Mouse (Mus musculus) cerebral cortex, adult 2 months (tissue): ENCODE data around the gene Klf12.

ENCODE experiments used
- WGBS: fragments of 180-500 bp; shearing (Covaris S2); methylation state at CpG from one replicate; pipeline ENCODE4 v1.1.7; 2018; 5-methylcytosine and 5-hydroxymethylcytosine counted together

Gene Klf12

GRCm38 (mm10) chr14:100132479-100132878, 152.0 kb downstream of the Klf12 start:
- 43% methylated on average over 4 of the region's 4 CpGs for WGBS

DNA sequence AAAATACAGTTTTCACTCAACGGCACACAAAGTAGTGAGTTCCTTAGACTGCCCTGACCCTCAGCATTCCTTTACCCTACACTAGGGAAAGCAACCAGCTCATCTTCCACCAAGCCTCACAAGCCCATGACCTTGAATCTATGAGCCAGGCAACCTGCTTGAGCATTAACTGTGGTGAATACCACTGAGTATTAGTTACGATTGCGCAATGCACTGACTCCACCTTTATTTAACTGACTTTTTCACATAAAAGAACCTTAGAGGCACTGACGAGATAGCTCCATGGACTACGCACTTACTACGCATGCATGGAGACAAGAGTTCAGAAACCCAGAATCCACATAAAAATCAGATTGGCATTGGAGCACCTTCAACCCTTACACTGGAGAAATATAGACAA, 158.4 kb downstream of the Klf12 start:
- 92% methylated on average over 6 of the region's 6 CpGs for WGBS

- WGBS: 62% methylated on average over 4 of the region's 4 CpGs
Measured at GRCm38 (mm10) chr14:100121075-100121474, 163.4 kb downstream of the Klf12 start.

- WGBS: 87% methylated on average over 3 of the region's 3 CpGs
Measured at GRCm38 (mm10) chr14:100119866-100120265, 164.6 kb downstream of the Klf12 start.

DNA sequence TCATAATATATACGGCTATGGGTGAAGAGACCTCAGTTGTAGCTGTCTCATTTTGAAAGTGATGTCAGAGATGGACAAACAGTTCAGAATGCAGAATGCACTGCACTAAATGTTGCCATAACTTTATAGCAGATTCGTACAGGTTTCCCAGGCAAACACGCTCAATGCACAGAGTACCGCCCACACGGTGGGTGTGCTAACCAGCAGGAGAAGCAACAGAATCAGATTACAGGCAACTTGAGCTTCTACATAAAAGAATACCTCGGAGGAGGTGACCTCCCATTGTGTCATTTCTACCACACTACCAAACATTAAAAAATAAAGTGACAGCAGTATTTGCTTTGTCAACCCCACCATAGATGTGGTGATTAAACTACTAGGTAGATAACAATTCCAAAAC, 171.1 kb downstream of the Klf12 start:
- WGBS: 59% methylated on average over 6 of the region's 6 CpGs

GRCm38 (mm10) chr14:100111735-100112134, 172.7 kb downstream of the Klf12 start:
- 27% methylated on average over 1 of the region's 1 CpGs for WGBS

DNA sequence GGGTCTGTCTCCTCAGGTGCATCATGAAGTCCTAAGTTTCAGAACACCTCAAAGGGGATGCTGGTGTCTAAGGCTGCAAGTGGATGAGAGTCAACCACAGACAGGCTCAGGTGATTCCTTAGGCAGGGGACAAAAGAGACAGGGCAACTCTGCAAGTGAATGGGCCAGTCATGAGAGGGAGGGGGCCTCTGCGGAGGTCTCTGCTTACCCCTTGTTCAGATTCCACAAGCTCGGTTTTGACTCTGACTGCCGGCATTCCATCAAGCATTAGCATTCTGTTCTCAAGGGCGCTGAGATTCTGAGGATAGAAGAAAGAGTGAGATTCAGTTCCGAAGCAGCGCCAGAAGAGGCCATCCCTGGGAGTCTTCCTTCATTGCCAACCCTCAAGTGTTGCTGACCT, 174.9 kb downstream of the Klf12 start:
- 73% methylated on average over 6 of the region's 6 CpGs for WGBS

DNA sequence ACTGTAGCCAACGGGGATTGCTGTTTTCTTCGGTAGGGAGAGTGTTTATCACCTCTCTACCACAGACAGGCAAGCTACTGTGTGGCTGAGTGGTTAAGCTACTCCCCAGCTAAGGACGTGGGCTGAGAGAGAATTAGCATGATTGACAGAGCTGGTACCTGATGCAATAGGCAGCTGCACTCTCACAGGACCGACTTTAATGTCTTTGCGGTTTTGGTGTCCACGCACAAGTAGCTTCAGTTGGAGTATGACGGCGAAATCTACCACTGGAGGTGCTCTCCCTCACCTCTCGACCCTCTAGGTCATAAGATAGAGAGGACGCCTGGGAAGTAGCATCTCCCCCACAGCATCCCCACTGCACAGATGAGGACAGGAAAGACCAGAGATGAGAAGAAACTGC, 178.9 kb downstream of the Klf12 start:
- WGBS: 83% methylated on average over 10 of the region's 10 CpGs

DNA sequence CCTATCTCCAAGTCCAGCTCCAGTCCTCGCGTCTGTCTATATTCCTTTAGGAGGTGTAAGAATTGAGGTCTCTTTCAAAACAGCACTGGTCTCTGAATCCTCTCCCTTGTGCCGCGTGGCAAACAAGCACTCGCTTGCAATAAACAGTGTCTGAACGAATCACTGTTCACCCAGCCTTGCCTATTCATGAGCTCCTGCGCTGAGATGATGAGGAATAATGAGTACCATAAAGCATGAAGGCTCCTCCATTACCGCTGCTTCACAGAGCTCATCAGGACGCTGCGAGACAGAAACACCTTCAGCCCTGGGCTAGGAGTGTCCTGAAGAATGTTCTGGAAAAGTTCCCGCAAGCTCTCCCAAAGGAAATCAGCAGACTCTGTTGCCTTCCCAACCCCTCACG, 179.7 kb downstream of the Klf12 start:
- 56% methylated on average over 12 of the region's 12 CpGs for WGBS

- WGBS: 74% methylated on average over 6 of the region's 6 CpGs
Measured at GRCm38 (mm10) chr14:100103818-100104217, 180.7 kb downstream of the Klf12 start.

DNA sequence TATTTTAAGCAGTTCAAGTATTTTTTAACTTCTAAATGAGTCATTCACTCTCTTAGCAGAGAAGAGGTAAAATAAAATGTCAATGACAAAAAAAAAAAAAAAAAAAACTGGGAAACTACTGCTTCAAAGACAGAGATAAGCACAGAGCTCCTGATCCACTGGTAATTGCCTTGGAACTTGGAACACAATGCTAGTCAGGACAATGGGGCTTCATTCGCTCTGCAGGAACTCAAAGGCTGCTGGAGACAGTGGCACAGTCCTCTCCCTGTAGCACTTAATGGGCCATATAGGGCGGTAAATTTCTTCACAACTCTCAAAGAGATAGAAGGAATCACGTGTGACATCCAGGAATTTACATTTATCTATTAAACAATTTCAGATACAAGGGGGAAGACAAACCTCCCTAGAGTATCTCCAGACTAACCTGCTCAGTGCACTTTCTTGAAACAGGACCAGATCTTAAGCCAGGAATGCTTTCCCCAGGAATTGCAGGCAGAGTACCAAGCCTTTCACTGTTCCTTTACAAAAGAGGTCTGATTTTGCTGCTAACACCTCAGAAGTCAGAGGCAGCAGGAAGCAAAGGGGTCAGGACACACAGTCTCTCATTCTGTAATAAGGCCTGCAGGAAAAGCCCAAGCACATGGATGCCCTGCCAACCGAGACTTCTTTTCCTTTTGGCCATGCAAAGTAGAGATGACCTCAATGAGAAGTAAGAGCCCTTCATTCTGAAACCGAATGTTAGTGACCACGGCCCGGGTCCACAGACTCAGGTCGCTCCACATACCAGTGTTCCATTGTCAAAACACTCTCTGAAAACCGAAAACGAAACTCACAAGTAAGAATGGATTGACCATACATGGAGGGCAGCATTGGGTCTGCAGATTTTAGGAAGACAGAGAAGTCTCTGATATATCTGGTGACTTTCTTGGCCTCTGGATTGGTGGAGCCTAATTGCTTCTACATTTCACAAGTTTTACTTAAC, 187.0 kb downstream of the Klf12 start:
- 81% methylated on average over 10 of the region's 10 CpGs for WGBS

DNA sequence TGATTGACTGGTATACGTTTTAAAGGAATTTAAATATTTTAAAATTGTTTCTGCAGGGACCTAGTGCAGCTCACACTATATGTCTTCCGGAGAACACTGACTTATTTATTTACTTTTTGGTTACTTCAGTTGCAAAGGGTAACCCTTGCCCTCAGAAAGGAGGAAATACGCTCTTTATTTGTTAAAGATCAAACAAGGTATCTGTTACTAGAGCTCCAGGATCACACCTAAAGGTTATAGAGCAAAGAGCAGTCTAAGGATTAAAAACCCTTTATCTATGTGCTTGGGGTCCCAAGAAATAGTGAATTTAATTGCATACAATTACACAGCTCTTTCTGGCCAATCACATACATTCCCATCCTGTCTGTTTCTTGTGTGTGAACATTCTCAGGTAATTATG, 188.7 kb downstream of the Klf12 start:
- WGBS: 85% methylated on average over 3 of the region's 3 CpGs

DNA sequence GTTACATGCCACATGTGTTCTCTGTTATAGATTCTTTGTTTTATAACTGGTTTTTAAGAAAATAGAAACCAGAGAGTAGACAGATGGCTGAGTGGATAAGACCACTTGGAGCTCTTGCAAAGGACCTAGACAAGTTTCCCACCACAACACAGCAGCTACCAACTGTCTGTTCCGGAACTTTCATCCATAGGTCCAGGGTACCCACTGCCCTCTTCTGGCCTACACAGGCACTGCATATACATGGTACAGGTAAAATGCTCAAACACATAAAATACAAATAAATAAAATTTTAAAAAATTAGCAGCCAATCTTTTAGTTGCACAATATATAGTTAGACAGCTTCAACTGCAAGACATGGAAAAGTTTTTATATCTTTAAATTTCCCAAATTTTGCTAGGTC, 194.0 kb downstream of the Klf12 start:
- WGBS: 96% methylated on average over 1 of the region's 1 CpGs

- WGBS: 43% methylated on average over 4 of the region's 4 CpGs
Measured at GRCm38 (mm10) chr14:100079620-100080019, 204.9 kb downstream of the Klf12 start.

DNA sequence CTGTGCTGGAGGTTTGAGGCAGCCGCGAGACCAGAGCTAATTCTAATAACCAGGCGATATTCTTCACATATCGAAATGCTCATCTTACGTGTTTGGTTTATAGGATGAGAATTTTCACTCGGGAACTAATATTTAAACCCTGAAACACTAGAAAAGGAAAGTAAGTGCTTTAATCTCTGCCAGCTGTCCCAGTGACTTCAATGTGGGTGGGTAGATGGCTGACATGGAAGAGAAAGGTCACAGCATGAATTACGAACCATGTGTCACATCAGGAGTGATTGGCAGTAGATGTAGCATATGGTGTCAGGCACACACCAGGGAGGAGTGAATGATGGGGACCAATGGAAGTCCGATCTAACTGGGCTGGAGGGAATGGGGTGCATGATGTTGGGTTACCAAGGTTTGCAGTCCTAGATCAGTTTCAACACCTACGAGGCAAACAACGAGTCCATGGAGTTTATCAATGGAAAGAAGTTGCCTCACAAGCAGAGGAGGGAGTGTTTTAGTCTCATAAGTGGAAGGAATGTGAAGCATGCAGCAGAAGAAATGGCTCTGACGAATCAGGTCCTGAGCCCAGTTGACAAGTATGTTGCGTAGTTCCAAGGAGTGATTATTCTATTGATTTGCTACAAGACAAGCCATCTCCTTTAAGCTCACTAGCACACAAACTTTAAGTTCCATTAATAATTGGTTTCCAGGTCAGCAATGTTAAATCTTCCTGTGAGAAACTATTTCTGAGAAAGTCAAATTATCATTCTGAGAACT, 211.9 kb downstream of the Klf12 start:
- 91% methylated on average over 12 of the region's 12 CpGs for WGBS

DNA sequence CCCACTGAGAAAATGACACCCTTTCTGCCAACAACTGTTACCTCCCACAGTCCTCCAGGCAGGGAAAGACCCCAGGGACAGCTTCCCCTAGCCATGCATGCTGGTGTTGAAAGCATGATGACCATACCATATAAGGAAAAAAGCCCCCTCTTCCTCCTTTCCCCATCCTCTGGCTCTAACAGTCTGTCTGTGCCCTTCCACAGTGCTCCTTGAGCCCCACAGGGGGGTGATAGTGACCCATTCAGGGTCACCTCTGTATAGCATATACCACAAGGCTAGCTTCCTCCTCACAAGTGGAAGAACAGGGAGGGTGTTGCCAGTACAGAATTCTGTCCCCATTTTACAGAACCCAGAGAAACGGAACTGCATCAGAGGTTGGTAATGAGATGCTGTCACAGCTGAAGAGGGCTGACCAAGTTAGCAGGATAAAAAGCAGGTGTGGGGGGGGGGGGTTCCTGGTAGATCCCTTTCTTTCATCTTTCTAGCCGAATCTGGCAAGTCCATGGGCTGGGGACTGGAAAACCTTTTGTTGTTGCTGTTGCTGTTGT, 214.9 kb downstream of the Klf12 start:
- 61% methylated on average over 2 of the region's 2 CpGs for WGBS

- WGBS: 58% methylated on average over 5 of the region's 5 CpGs
Measured at GRCm38 (mm10) chr14:100068715-100069114, 215.8 kb downstream of the Klf12 start.

- 96% methylated on average over 1 of the region's 1 CpGs for WGBS
Measured at GRCm38 (mm10) chr14:100062516-100062915, 222.0 kb downstream of the Klf12 start.

DNA sequence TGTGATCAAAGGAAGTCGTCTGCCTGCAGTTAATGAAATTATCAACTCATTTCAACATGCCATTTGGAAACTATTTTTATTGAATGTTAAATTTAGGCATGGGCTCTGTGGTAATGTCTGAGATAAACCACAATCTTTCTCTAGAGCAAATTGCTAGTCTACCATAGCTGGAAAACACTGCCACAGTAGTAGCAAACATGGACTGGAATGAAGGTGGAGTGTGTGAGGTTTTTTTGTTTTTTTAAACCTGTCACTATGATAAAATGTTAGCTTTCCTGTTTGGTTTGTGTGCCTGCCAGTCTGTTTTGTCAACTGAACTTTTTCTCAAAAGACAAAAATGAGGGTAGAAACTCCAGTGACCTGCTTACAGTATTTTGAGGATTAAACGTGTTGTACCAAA, 230.3 kb downstream of the Klf12 start:
- WGBS: 59% methylated on average over 2 of the region's 2 CpGs

- 88% methylated on average over 4 of the region's 4 CpGs for WGBS
Measured at GRCm38 (mm10) chr14:100053456-100053855, 231.0 kb downstream of the Klf12 start.

DNA sequence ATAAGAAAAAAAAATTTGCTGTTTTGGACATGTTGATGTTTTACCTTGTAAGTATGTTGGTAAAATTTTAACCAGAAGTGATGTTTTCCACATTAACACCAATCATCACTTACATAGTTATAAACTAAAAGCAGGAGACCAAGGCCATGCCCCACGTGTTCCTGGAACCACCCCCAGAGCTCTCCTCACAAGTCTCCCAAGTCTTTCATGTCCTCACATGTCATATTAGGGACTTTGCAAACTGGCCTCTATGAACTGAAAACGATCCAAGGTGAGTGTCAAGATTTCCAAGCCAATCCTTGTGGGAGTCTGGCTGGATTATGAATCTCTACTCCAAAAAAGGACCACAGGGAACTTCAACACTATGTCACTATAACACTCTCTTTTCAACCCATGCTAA, 231.6 kb downstream of the Klf12 start:
- WGBS: 88% methylated on average over 2 of the region's 2 CpGs

DNA sequence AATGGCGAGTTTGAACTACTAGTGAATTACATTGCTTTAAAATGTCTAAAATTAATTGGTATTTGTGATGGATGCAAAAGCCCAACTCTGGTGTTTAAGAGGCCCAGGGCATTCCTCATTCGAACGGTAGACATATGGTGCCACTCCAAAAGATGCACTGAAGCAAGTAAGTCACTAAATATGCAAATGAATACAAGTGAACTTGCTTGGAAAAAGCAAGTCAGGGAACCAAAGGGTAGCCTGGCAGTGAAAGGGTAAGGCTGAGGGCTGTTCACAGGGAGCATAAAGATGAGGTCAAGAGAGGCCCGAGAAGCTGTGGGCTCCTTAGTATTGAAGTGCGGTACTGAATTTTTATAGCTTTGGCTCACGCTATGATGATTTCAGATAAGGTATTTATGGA, 242.7 kb downstream of the Klf12 start:
- 65% methylated on average over 6 of the region's 6 CpGs for WGBS
